Mouse (Mus musculus) neural tube, embryonic 13.5 days (tissue): ENCODE data around the gene Ift57. TPM values are rescaled to one million over a fixed set of nuclear protein-coding genes. Genes with fewer than 3 reads are reported as not detected.
A peak's percentile ranks its signal among the peaks of the same experiment; 100 is the strongest.

Experiments
- ATAC-seq: fragments of 200-750 bp; cut with Nextera tagmentation; 2 replicates; pipeline ENCODE4 v1.8.0; 2017; ENCODE audit warnings: low read depth, mild to moderate bottlenecking, moderate TSS enrichment, moderate library complexity
- H3K27ac ChIP-seq: fragments of 300-500 bp; sonication (generic); replicated peaks from 2 replicates; pipeline ENCODE4 v1.5.1; 2015; ENCODE audit warnings: moderate library complexity, mild to moderate bottlenecking, inconsistent platforms
- H3K27me3 ChIP-seq: fragments of 300-500 bp; sonication (generic); 2 replicates; pipeline ENCODE4 v1.6.1; 2015; ENCODE audit warnings: mild to moderate bottlenecking, inconsistent platforms
- H3K36me3 ChIP-seq: fragments of 300-500 bp; sonication (generic); 2 replicates; pipeline ENCODE4 v1.6.1; 2015; ENCODE audit warnings: mild to moderate bottlenecking, inconsistent platforms
- H3K4me1 ChIP-seq: fragments of 300-500 bp; sonication (generic); replicated peaks from 2 replicates; pipeline ENCODE4 v1.6.1; 2015; ENCODE audit warnings: inconsistent platforms
- H3K4me2 ChIP-seq: fragments of 300-500 bp; sonication (generic); 2 replicates; pipeline ENCODE4 v1.6.1; 2015; ENCODE audit warnings: inconsistent platforms, mild to moderate bottlenecking, moderate library complexity
- H3K4me3 ChIP-seq: fragments of 300-500 bp; sonication (generic); 2 replicates; pipeline ENCODE4 v1.5.1; 2015; ENCODE audit warnings: mild to moderate bottlenecking, inconsistent platforms
- H3K9ac ChIP-seq: fragments of 300-500 bp; sonication (generic); 2 replicates; pipeline ENCODE4 v1.6.1; 2015; ENCODE audit warnings: moderate library complexity, mild to moderate bottlenecking, inconsistent platforms
- H3K9me3 ChIP-seq: fragments of 300-500 bp; sonication (generic); 2 replicates; pipeline ENCODE4 v1.6.1; 2016; ENCODE audit warnings: inconsistent platforms
- whole genome bisulfite sequencing: fragments of 180-500 bp; shearing (Covaris S2); methylation state at CpG from one replicate; pipeline ENCODE4 v1.1.7; 2015; 5-methylcytosine and 5-hydroxymethylcytosine counted together
- polyA plus RNA-seq: library from polyadenylated mRNA; unstranded; fragments of >200 nt; fragmentation: Nextera tagmentation; extraction: Ambion mirVana; gene quantifications from 2 replicates; pipeline ENCODE4 v1.2.1, GENCODE M21; 2015

The Ift57 gene
- polyA plus RNA-seq, 1 experiment from 2014 or later: 38.6 TPM

GRCm38 (mm10) chr16:49713302-49713701 lies 14.3 kb downstream of the Ift57 start:
- H3K9ac ChIP-seq: no peak overlapping the region
- WGBS: 83% methylated on average over 3 of the region's 3 CpGs
- ATAC-seq: no peak

GRCm38 (mm10) chr16:49720671-49721070 lies 21.6 kb downstream of the Ift57 start:
- Histone ChIP-seq H3K9ac (no peak overlapping the region), H3K4me1 (peaks cover 13% of the 10 kb centered on the region), H3K4me2 (no peak overlapping the region), H3K27me3 (no peaks in the 10 kb centered on the region), H3K9me3 (no peaks in the 10 kb centered on the region), H3K27ac (no peak overlapping the region), H3K4me3 (no peak overlapping the region), H3K36me3 (no peaks in the 10 kb centered on the region)
- 66% methylated on average over 2 of the region's 2 CpGs for WGBS
- no peak for ATAC-seq

More at GRCm38 (mm10) chr16:49713302-49713701, 14.3 kb downstream of the Ift57 start:
- Histone ChIP-seq H3K27me3 (no peaks in the 10 kb centered on the region), H3K4me1 (no peaks in the 10 kb centered on the region), H3K27ac (no peak overlapping the region), H3K36me3 (peaks cover 12% of the 10 kb centered on the region), H3K9me3 (no peaks in the 10 kb centered on the region), H3K4me2 (no peak overlapping the region), H3K4me3 (no peak overlapping the region)

- Histone ChIP-seq H3K9me3 (no peaks in the 10 kb centered on the region), H3K27ac (no peak overlapping the region), H3K4me2 (no peak overlapping the region), H3K9ac (no peak overlapping the region), H3K27me3 (no peaks in the 10 kb centered on the region), H3K4me1 (peaks cover 13% of the 10 kb centered on the region), H3K4me3 (no peak overlapping the region), H3K36me3 (no peaks in the 10 kb centered on the region)
- WGBS: 43% methylated on average over 5 of the region's 5 CpGs
- ATAC-seq: no peak
Measured at GRCm38 (mm10) chr16:49721678-49722077, 22.6 kb downstream of the Ift57 start.

- Histone ChIP-seq H3K4me2 (no peak overlapping the region), H3K36me3 (no peaks in the 10 kb centered on the region), H3K4me1 (peaks cover 13% of the 10 kb centered on the region), H3K4me3 (no peak overlapping the region), H3K9ac (no peak overlapping the region), H3K27ac (no peak overlapping the region), H3K27me3 (no peaks in the 10 kb centered on the region), H3K9me3 (no peaks in the 10 kb centered on the region)
- ATAC-seq: no peak
- WGBS: 72% methylated on average over 4 of the region's 4 CpGs
Measured at GRCm38 (mm10) chr16:49723222-49723621, 24.2 kb downstream of the Ift57 start.

GRCm38 (mm10) chr16:49724232-49724631 lies 25.2 kb downstream of the Ift57 start:
- no peak for ATAC-seq
- 85% methylated on average over 5 of the region's 5 CpGs for WGBS
- no peak overlapping the region for H3K4me2 ChIP-seq
- H3K9me3 ChIP-seq: no peaks in the 10 kb centered on the region
- no peaks in the 10 kb centered on the region for H3K36me3 ChIP-seq
- no peaks in the 10 kb centered on the region for H3K27me3 ChIP-seq
- no peak overlapping the region for H3K9ac ChIP-seq
- no peak overlapping the region for H3K27ac ChIP-seq
- no peak overlapping the region for H3K4me3 ChIP-seq
- peaks cover 13% of the 10 kb centered on the region for H3K4me1 ChIP-seq

- no peak for ATAC-seq
Measured at GRCm38 (mm10) chr16:49724931-49725330, 25.9 kb downstream of the Ift57 start.

GRCm38 (mm10) chr16:49725446-49725845 lies 26.4 kb downstream of the Ift57 start:
- no peak overlapping the region for H3K4me2 ChIP-seq
- H3K36me3 ChIP-seq: no peaks in the 10 kb centered on the region
- no peaks in the 10 kb centered on the region for H3K27me3 ChIP-seq
- H3K9me3 ChIP-seq: no peaks in the 10 kb centered on the region
- 88% methylated on average over 5 of the region's 5 CpGs for WGBS
- H3K9ac ChIP-seq: no peak overlapping the region
- H3K4me1 ChIP-seq: peaks cover 13% of the 10 kb centered on the region
- H3K4me3 ChIP-seq: no peak overlapping the region
- no peak overlapping the region for H3K27ac ChIP-seq
- no peak for ATAC-seq

More at GRCm38 (mm10) chr16:49724931-49725330, 25.9 kb downstream of the Ift57 start:
- H3K27ac ChIP-seq: no peak overlapping the region
- H3K27me3 ChIP-seq: no peaks in the 10 kb centered on the region
- no peak overlapping the region for H3K9ac ChIP-seq
- no peak overlapping the region for H3K4me3 ChIP-seq
- H3K4me1 ChIP-seq: peaks cover 13% of the 10 kb centered on the region
- 90% methylated on average over 2 of the region's 2 CpGs for WGBS
- no peaks in the 10 kb centered on the region for H3K9me3 ChIP-seq
- no peak overlapping the region for H3K4me2 ChIP-seq
- H3K36me3 ChIP-seq: no peaks in the 10 kb centered on the region

GRCm38 (mm10) chr16:49726216-49726615 lies 27.2 kb downstream of the Ift57 start:
- H3K4me1 ChIP-seq: peaks cover 13% of the 10 kb centered on the region
- H3K4me3 ChIP-seq: no peak overlapping the region
- no peaks in the 10 kb centered on the region for H3K9me3 ChIP-seq
- 53% methylated on average over 3 of the region's 3 CpGs for WGBS
- no peak for ATAC-seq
- no peaks in the 10 kb centered on the region for H3K36me3 ChIP-seq
- no peaks in the 10 kb centered on the region for H3K27me3 ChIP-seq
- no peak overlapping the region for H3K27ac ChIP-seq
- no peak overlapping the region for H3K9ac ChIP-seq
- no peak overlapping the region for H3K4me2 ChIP-seq

- Histone ChIP-seq H3K4me2 (no peak overlapping the region), H3K9ac (no peak overlapping the region), H3K9me3 (no peaks in the 10 kb centered on the region), H3K4me1 (peaks cover 9% of the 10 kb centered on the region), H3K27me3 (no peaks in the 10 kb centered on the region), H3K36me3 (no peaks in the 10 kb centered on the region), H3K4me3 (no peak overlapping the region), H3K27ac (no peak overlapping the region)
- WGBS: 87% methylated on average over 2 of the region's 2 CpGs
- ATAC-seq: no peak
Measured at GRCm38 (mm10) chr16:49726761-49727160, 27.7 kb downstream of the Ift57 start.

GRCm38 (mm10) chr16:49736536-49736935 lies 37.5 kb downstream of the Ift57 start:
- no peak overlapping the region for H3K9ac ChIP-seq
- no peaks in the 10 kb centered on the region for H3K9me3 ChIP-seq
- H3K36me3 ChIP-seq: no peaks in the 10 kb centered on the region
- H3K4me2 ChIP-seq: no peak overlapping the region
- no peaks in the 10 kb centered on the region; the same call in 1 of the 2 replicates for H3K4me1 ChIP-seq
- WGBS: 92% methylated on average over 9 of the region's 9 CpGs
- no peak overlapping the region for H3K4me3 ChIP-seq
- no peak overlapping the region for H3K27ac ChIP-seq
- H3K27me3 ChIP-seq: no peaks in the 10 kb centered on the region
- no peak for ATAC-seq

GRCm38 (mm10) chr16:49747360-49747759 lies 48.3 kb downstream of the Ift57 start:
- H3K4me2 ChIP-seq: no peak overlapping the region
- 86% methylated on average over 2 of the region's 2 CpGs for WGBS
- no peak overlapping the region for H3K4me3 ChIP-seq
- no peak for ATAC-seq
- no peaks in the 10 kb centered on the region for H3K27me3 ChIP-seq
- no peak overlapping the region for H3K9ac ChIP-seq
- no peaks in the 10 kb centered on the region for H3K4me1 ChIP-seq
- no peak overlapping the region for H3K27ac ChIP-seq
- no peaks in the 10 kb centered on the region for H3K36me3 ChIP-seq
- H3K9me3 ChIP-seq: no peaks in the 10 kb centered on the region

GRCm38 (mm10) chr16:49752906-49753305 lies 53.9 kb downstream of the Ift57 start:
- Histone ChIP-seq H3K27me3 (no peaks in the 10 kb centered on the region), H3K9ac (no peak overlapping the region), H3K9me3 (no peaks in the 10 kb centered on the region), H3K36me3 (no peaks in the 10 kb centered on the region), H3K4me3 (no peak overlapping the region), H3K4me1 (peaks cover 6% of the 10 kb centered on the region; the same call in 1 of the 2 replicates), H3K27ac (peak overlapping the region; percentile 7; the same call in 1 of the 2 replicates), H3K4me2 (no peak overlapping the region)
- 42% methylated on average over 1 of the region's 1 CpGs for WGBS
- no peak for ATAC-seq

GRCm38 (mm10) chr16:49753318-49753717 lies 54.3 kb downstream of the Ift57 start:
- ATAC-seq: peak; percentile 43; the same call in 1 of the 2 replicates
- H3K27me3 ChIP-seq: no peaks in the 10 kb centered on the region
- H3K27ac ChIP-seq: peak overlapping the region; percentile 7; the same call in 1 of the 2 replicates
- H3K9me3 ChIP-seq: no peaks in the 10 kb centered on the region
- H3K9ac ChIP-seq: no peak overlapping the region
- H3K4me2 ChIP-seq: no peak overlapping the region
- H3K4me1 ChIP-seq: peaks cover 6% of the 10 kb centered on the region; the same call in 1 of the 2 replicates
- 29% methylated on average over 3 of the region's 3 CpGs for WGBS
- H3K36me3 ChIP-seq: no peaks in the 10 kb centered on the region
- no peak overlapping the region for H3K4me3 ChIP-seq
